Mouse (Mus musculus) limb, embryonic 14.5 days (tissue): Measurements from ENCODE around the gene Engase. TPM values are rescaled to one million over a fixed set of nuclear protein-coding genes. Genes with fewer than 3 reads are reported as not detected.
A peak's percentile ranks its signal among the peaks of the same experiment; 100 is the strongest.

Experiments
- ATAC-seq: fragments of 200-750 bp; cut with Nextera tagmentation; 2 replicates; pipeline ENCODE4 v1.8.0; 2017; ENCODE audit warnings: low read depth, moderate number of reproducible peaks, moderate TSS enrichment; ENCODE audit not compliant: low FRiP score
- DNase-seq: peaks from one replicate; pipeline ENCODE4 v3.0.0-alpha.2; 2015; ENCODE audit warnings: low spot score
- H3K27ac ChIP-seq: fragments of 300-500 bp; sonication (generic); replicated peaks from 2 replicates; pipeline ENCODE4 v1.5.1; 2014; ENCODE audit warnings: low read depth, mild to moderate bottlenecking, low read length, moderate library complexity, mixed read lengths
- H3K27me3 ChIP-seq: fragments of 300-500 bp; sonication (generic); 2 replicates; pipeline ENCODE4 v1.6.1; 2014; ENCODE audit warnings: low read length, mixed read lengths; ENCODE audit not compliant: control insufficient read depth, insufficient read depth
- H3K36me3 ChIP-seq: fragments of 300-500 bp; sonication (generic); 2 replicates; pipeline ENCODE4 v1.6.1; 2014; ENCODE audit warnings: mild to moderate bottlenecking, low read length, moderate library complexity, mixed read lengths; ENCODE audit not compliant: control insufficient read depth, insufficient read depth
- H3K4me1 ChIP-seq: fragments of 300-500 bp; sonication (generic); 2 replicates; pipeline ENCODE4 v1.6.1; 2014; ENCODE audit warnings: antibody characterized with exemption, low read length, mixed read lengths; ENCODE audit not compliant: control insufficient read depth, insufficient read depth
- H3K4me2 ChIP-seq: fragments of 300-500 bp; sonication (generic); replicated peaks from 2 replicates; pipeline ENCODE4 v1.6.1; 2014; ENCODE audit warnings: low read depth, mild to moderate bottlenecking, low read length, moderate library complexity; ENCODE audit not compliant: severe bottlenecking
- H3K4me3 ChIP-seq: fragments of 300-500 bp; sonication (generic); replicated peaks from 2 replicates; pipeline ENCODE4 v1.5.1; 2014; ENCODE audit warnings: low read length
- H3K9ac ChIP-seq: fragments of 300-500 bp; sonication (generic); 2 replicates; pipeline ENCODE4 v1.6.1; 2014; ENCODE audit warnings: mild to moderate bottlenecking, low read depth, low read length, moderate library complexity; ENCODE audit not compliant: severe bottlenecking
- H3K9me3 ChIP-seq: fragments of 300-500 bp; sonication (generic); 2 replicates; pipeline ENCODE4 v1.6.1; 2016; ENCODE audit warnings: low read length; ENCODE audit not compliant: control insufficient read depth
- POLR2A ChIP-seq: fragments of 200-500 bp; IDR thresholded peaks from 2 replicates; pipeline ENCODE4 v1.8.0; 2012; ENCODE audit warnings: inconsistent platforms, mild to moderate bottlenecking, moderate library complexity, borderline replicate concordance; ENCODE audit not compliant: insufficient read depth, insufficient read length; ENCODE audit errors: extremely low read depth
- WGBS: fragments of 180-500 bp; shearing (Covaris S2); extraction: QIAGEN DNeasy Blood & Tissue Kit; methylation state at CpG from one replicate; pipeline ENCODE4 v1.1.7; 2014; 5-methylcytosine and 5-hydroxymethylcytosine counted together
- polyA plus RNA-seq, 2 experiments: library from polyadenylated mRNA; depleted of rRNA in 1 of 2; stranded (reverse) in 1 of 2; unstranded in 1 of 2; fragments of >200 nt; fragmentation: Nextera tagmentation in 1 of 2; extraction: Ambion mirVana in 1 of 2; gene quantifications; 2 replicates each; pipeline versions ENCODE4 v1.2.1 to v1.2.3; 2012 to 2014

Gene Engase
- polyA plus RNA-seq, 2 experiments, result 4.5 to 7.9 TPM

GRCm38 (mm10) chr11:118485338-118485737 is 8.7 kb downstream of the Engase start:
- ATAC-seq (no peak), DNase-seq (no peak)
- no peak overlapping the region for H3K9ac ChIP-seq
- H3K27me3 ChIP-seq, result no peaks in the 10 kb centered on the region
- no peak overlapping the region for H3K4me2 ChIP-seq
- WGBS, result 42% methylated on average over 11 of the region's 11 CpGs
- no peak overlapping the region for H3K27ac ChIP-seq
- no peak for TF ChIP-seq POLR2A
- peaks cover 11% of the 10 kb centered on the region for H3K4me1 ChIP-seq
- no peaks in the 10 kb centered on the region for H3K9me3 ChIP-seq
- H3K36me3 ChIP-seq, result peaks cover 31% of the 10 kb centered on the region
- no peak overlapping the region for H3K4me3 ChIP-seq

GRCm38 (mm10) chr11:118485780-118486179 is 9.2 kb downstream of the Engase start:
- Histone ChIP-seq H3K9ac (no peak overlapping the region), H3K9me3 (no peaks in the 10 kb centered on the region), H3K4me2 (no peak overlapping the region), H3K36me3 (peaks cover 31% of the 10 kb centered on the region), H3K4me1 (peaks cover 14% of the 10 kb centered on the region), H3K27me3 (no peaks in the 10 kb centered on the region), H3K27ac (no peak overlapping the region), H3K4me3 (no peak overlapping the region)
- ATAC-seq (no peak), DNase-seq (no peak)
- WGBS, result 76% methylated on average over 3 of the region's 3 CpGs
- TF ChIP-seq POLR2A, result no peak

GRCm38 (mm10) chr11:118486281-118486680 is 9.7 kb downstream of the Engase start:
- H3K9ac ChIP-seq, result no peak overlapping the region
- no peak for ATAC-seq
- WGBS, result 79% methylated on average over 6 of the region's 6 CpGs
- H3K4me1 ChIP-seq, result peaks cover 15% of the 10 kb centered on the region
- DNase-seq, result no peak
- no peak for TF ChIP-seq POLR2A
- H3K4me3 ChIP-seq, result no peak overlapping the region
- peaks cover 28% of the 10 kb centered on the region for H3K36me3 ChIP-seq
- no peak overlapping the region for H3K27ac ChIP-seq
- no peaks in the 10 kb centered on the region for H3K27me3 ChIP-seq
- no peak overlapping the region for H3K4me2 ChIP-seq
- no peaks in the 10 kb centered on the region for H3K9me3 ChIP-seq

GRCm38 (mm10) chr11:118486881-118487772 is 10.5 kb downstream of the Engase start:
- no peak for TF ChIP-seq POLR2A
- ATAC-seq (no peak), DNase-seq (no peak)
- 83% methylated on average over 29 of the region's 29 CpGs for WGBS
- no peak overlapping the region for H3K9ac ChIP-seq
- no peaks in the 10 kb centered on the region for H3K9me3 ChIP-seq
- no peak overlapping the region for H3K4me2 ChIP-seq
- H3K4me3 ChIP-seq, result no peak overlapping the region
- H3K4me1 ChIP-seq, result peaks cover 15% of the 10 kb centered on the region
- peaks cover 24% of the 10 kb centered on the region for H3K36me3 ChIP-seq
- H3K27ac ChIP-seq, result no peak overlapping the region
- no peaks in the 10 kb centered on the region for H3K27me3 ChIP-seq

GRCm38 (mm10) chr11:118488191-118488906 is 11.7 kb downstream of the Engase start:
- H3K4me2 ChIP-seq, result no peak overlapping the region
- 0 out of 2 replicates have a peak overlapping the region, but pooled peaks have one; percentile 8 for H3K27ac ChIP-seq
- ATAC-seq (no peak), DNase-seq (no peak)
- peaks cover 14% of the 10 kb centered on the region for H3K36me3 ChIP-seq
- 62% methylated on average over 8 of the region's 8 CpGs for WGBS
- no peaks in the 10 kb centered on the region for H3K27me3 ChIP-seq
- H3K4me3 ChIP-seq, result no peak overlapping the region
- no peaks in the 10 kb centered on the region for H3K9me3 ChIP-seq
- H3K9ac ChIP-seq, result 0 out of 2 replicates have a peak overlapping the region, but pooled peaks have one; percentile 7
- H3K4me1 ChIP-seq, result peaks cover 15% of the 10 kb centered on the region
- TF ChIP-seq POLR2A, result no peak
